In genomic region chr9:114390749-114391075, GRCm38 (mm10) we compare ENCODE assay signal across 8 mouse cellular contexts. TPM values are rescaled to one million over a fixed set of nuclear protein-coding genes. Genes with fewer than 3 reads are reported as not detected.
DNase-seq lines count a peak whose midpoint lies in the region; ATAC-seq and TF ChIP-seq lines count a peak whose summit lies in the region.

No protein-coding gene starts in this region.

- TF ChIP-seq CTCF in embryonic fibroblast, embryonic 13.5 days (IDR thresholded peaks at IDR 0.05; ENCODE audit: borderline replicate concordance, insufficient read depth, low read length) = no peak
- no peak for TF ChIP-seq CTCF in olfactory bulb, adult 2 months (IDR thresholded peaks at IDR 0.05; ENCODE audit: insufficient read depth, low read depth, low read length)

- intact Hi-C loops in left cerebral cortex, postnatal 10 days (cut with DNase I) = no loop called here

- peaks cover 24% of the 10 kb centered on the region for H3K4me1 ChIP-seq in lung, embryonic 16.5 days (replicated peaks; ENCODE audit: control insufficient read depth, insufficient read depth, low read length)
- H3K4me1 ChIP-seq in embryonic fibroblast, embryonic 13.5 days (ENCODE audit: control insufficient read depth, insufficient read depth, low read length) = no peaks in the 10 kb centered on the region
- H3K4me1 ChIP-seq in limb, embryonic 12.5 days (replicated peaks) = peaks cover 17% of the 10 kb centered on the region
- 0 out of 2 replicates have a peak, but pooled peaks cover 3% of the 10 kb centered on the region for H3K4me1 ChIP-seq in olfactory bulb, adult 2 months (ENCODE audit: control insufficient read depth, insufficient read depth, low read length)

- no peaks in the 10 kb centered on the region for H3K9me3 ChIP-seq in lung, embryonic 16.5 days (ENCODE audit: control insufficient read depth, low read length)
- no peaks in the 10 kb centered on the region for H3K9me3 ChIP-seq in limb, embryonic 12.5 days

- no peaks in the 10 kb centered on the region for H3K27me3 ChIP-seq in lung, embryonic 16.5 days (ENCODE audit: control insufficient read depth, insufficient read depth, low read depth, low read length)
- H3K27me3 ChIP-seq in limb, embryonic 12.5 days = no peaks in the 10 kb centered on the region

- no peak; the same call in 1 of the 2 replicates for TF ChIP-seq POLR2A in embryonic fibroblast, embryonic 13.5 days (IDR thresholded peaks at IDR 0.05; ENCODE audit: low read depth, low read length)
- TF ChIP-seq POLR2A in olfactory bulb, adult 2 months (IDR thresholded peaks at IDR 0.05; ENCODE audit: insufficient read depth, low read depth, low read length) = no peak

- H3K27ac ChIP-seq in lung, embryonic 16.5 days (ENCODE audit: low read length) = no peak overlapping the region
- no peak overlapping the region for H3K27ac ChIP-seq in embryonic fibroblast, embryonic 13.5 days (ENCODE audit: insufficient read depth, low read length)
- peak overlapping the region; percentile 94 for H3K27ac ChIP-seq in limb, embryonic 12.5 days
- no peak overlapping the region for H3K27ac ChIP-seq in olfactory bulb, adult 2 months (ENCODE audit: insufficient read depth, low read depth, low read length)

- ATAC-seq in lung, embryonic 16.5 days (ENCODE audit: low read depth) = no peak
- no peak for ATAC-seq in limb, embryonic 12.5 days (ENCODE audit: insufficient number of reproducible peaks, insufficient read depth, low FRiP score, low TSS enrichment, low read depth)
- ATAC-seq in erythroid progenitor cell, adult 5-6 weeks (replicated peaks; ENCODE audit: low FRiP score, poor library complexity, severe bottlenecking) = no peak

- DNase-seq in lung, adult 18-20 months = no peak
- no peak for DNase-seq in cerebellum, postnatal 4 days (ENCODE audit: low spot score in 2 of 2)
- no peak for DNase-seq in left cerebral cortex, postnatal 10 days (ENCODE audit: extremely low spot score in 1 of 2, low spot score in 2 of 2)

- 4% methylated on average over 10 of the region's 10 CpGs for WGBS in lung, embryonic 16.5 days
- WGBS in limb, embryonic 12.5 days = 3% methylated on average over 10 of the region's 10 CpGs
- WGBS in olfactory bulb, adult 2 months = 8% methylated on average over 10 of the region's 10 CpGs

- H3K4me3 ChIP-seq in lung, embryonic 16.5 days (ENCODE audit: low read length) = peak overlapping the region; percentile 72
- H3K4me3 ChIP-seq in embryonic fibroblast, embryonic 13.5 days (ENCODE audit: insufficient read depth, low read length) = peak overlapping the region; percentile 70
- peak overlapping the region; percentile 85 for H3K4me3 ChIP-seq in limb, embryonic 12.5 days (replicated peaks)
- H3K4me3 ChIP-seq in olfactory bulb, adult 2 months (ENCODE audit: insufficient read depth, low read depth, low read length) = peak overlapping the region; percentile 56

- H3K9ac ChIP-seq in lung, embryonic 16.5 days (ENCODE audit: low read length) = peak overlapping the region; percentile 86
- peak overlapping the region; percentile 83 for H3K9ac ChIP-seq in limb, embryonic 12.5 days (replicated peaks)

- H3K36me3 ChIP-seq in lung, embryonic 16.5 days (ENCODE audit: control insufficient read depth, insufficient read depth, low read length) = no peaks in the 10 kb centered on the region; the same call in 1 of the 2 replicates
- H3K36me3 ChIP-seq in limb, embryonic 12.5 days = peaks cover 8% of the 10 kb centered on the region; the same call in 1 of the 2 replicates

- peak overlapping the region; percentile 59 for H3K4me2 ChIP-seq in lung, embryonic 16.5 days (ENCODE audit: low read depth, low read length)
- peak overlapping the region; percentile 77 for H3K4me2 ChIP-seq in limb, embryonic 12.5 days

RNA-seq across cellular contexts. Expression of gene Crtap, which starts 0.2 kb away (rescaled TPM):
- 132 and 147 TPM in 2 replicates for polyA plus RNA-seq in lung, embryonic 16.5 days (2015; fragmentation: Nextera tagmentation; extraction: Ambion mirVana)
- polyA plus RNA-seq in embryonic fibroblast, embryonic 13.5 days (2011; ENCODE audit: insufficient read length, low read depth, missing spikeins) = 241 and 277 TPM in 2 replicates
- 89.0 and 92.9 TPM in 2 replicates for polyA plus RNA-seq in limb, embryonic 12.5 days (2016; fragmentation: Nextera tagmentation; extraction: Ambion mirVana)
- polyA plus RNA-seq in olfactory bulb, adult 2 months (2012; ENCODE audit: insufficient read depth, insufficient read length, low replicate concordance, missing spikeins) = not detected in 2 replicates
- 10.1 and 12.6 TPM in 2 replicates for total RNA-seq in erythroid progenitor cell, adult 5-6 weeks (2015; ENCODE audit: low replicate concordance)
- 1.7 and 3.5 TPM in 2 replicates for total RNA-seq in erythroid progenitor cell, adult 5-6 weeks (2017; ENCODE audit: low replicate concordance)
- total RNA-seq in left cerebral cortex, postnatal 10 days (2021) = 10 to 100 TPM in 1 of 2 experiments, 1 to 10 TPM in 1; 8.7 to 10.4 TPM

RNA-seq across cellular contexts. Expression of gene Glb1, which starts 10.2 kb away (rescaled TPM):
- polyA plus RNA-seq in lung, embryonic 16.5 days (2015; fragmentation: Nextera tagmentation; extraction: Ambion mirVana) = 51.7 and 53.6 TPM in 2 replicates
- polyA plus RNA-seq in embryonic fibroblast, embryonic 13.5 days (2011; ENCODE audit: insufficient read length, low read depth, missing spikeins) = 44.8 and 50.4 TPM in 2 replicates
- 25.0 and 27.2 TPM in 2 replicates for polyA plus RNA-seq in limb, embryonic 12.5 days (2016; fragmentation: Nextera tagmentation; extraction: Ambion mirVana)
- not detected in 2 replicates for polyA plus RNA-seq in olfactory bulb, adult 2 months (2012; ENCODE audit: insufficient read depth, insufficient read length, low replicate concordance, missing spikeins)
- total RNA-seq in erythroid progenitor cell, adult 5-6 weeks (2015; ENCODE audit: low replicate concordance) = 7.6 and 8.8 TPM in 2 replicates
- 2.3 and 3.3 TPM in 2 replicates for total RNA-seq in erythroid progenitor cell, adult 5-6 weeks (2017; ENCODE audit: low replicate concordance)
- total RNA-seq in left cerebral cortex, postnatal 10 days (2021) = 10 to 100 TPM; 32.2 to 34.3 TPM

RNA-seq across cellular contexts. Expression of gene Tmppe, which starts 10.2 kb away (rescaled TPM):
- polyA plus RNA-seq in lung, embryonic 16.5 days (2015; fragmentation: Nextera tagmentation; extraction: Ambion mirVana) = 11.1 and 11.2 TPM in 2 replicates
- 4.1 and 6.2 TPM in 2 replicates for polyA plus RNA-seq in embryonic fibroblast, embryonic 13.5 days (2011; ENCODE audit: insufficient read length, low read depth, missing spikeins)
- polyA plus RNA-seq in limb, embryonic 12.5 days (2016; fragmentation: Nextera tagmentation; extraction: Ambion mirVana) = 10.2 and 10.7 TPM in 2 replicates
- polyA plus RNA-seq in olfactory bulb, adult 2 months (2012; ENCODE audit: insufficient read depth, insufficient read length, low replicate concordance, missing spikeins) = not detected in 2 replicates
- total RNA-seq in erythroid progenitor cell, adult 5-6 weeks (2015; ENCODE audit: low replicate concordance) = not detected in 2 replicates
- 2.3 TPM in 2 replicates for total RNA-seq in erythroid progenitor cell, adult 5-6 weeks (2017; ENCODE audit: low replicate concordance)
- 1 to 10 TPM; 9.4 to 10.0 TPM for total RNA-seq in left cerebral cortex, postnatal 10 days (2021)

Comparison
In these comparisons a context has a peak if more than half of its experiments do, and no peak if none do; other contexts are left out.
1. RNA of gene Crtap, which starts 0.2 kb away (polyA plus RNA-seq): 241 to 277 TPM in embryonic fibroblast, embryonic 13.5 days, 132 to 147 TPM in lung, embryonic 16.5 days and 89.0 to 92.9 TPM in limb, embryonic 12.5 days; not detected in olfactory bulb, adult 2 months; every median in the first group is over 10 times any median in the second.
2. Peak in every context shown above with its lines, with median percentiles within 50 percentile points of each other: H3K4me3 ChIP-seq.